In genomic region chr17:72935921-72936320, GRCm38 (mm10) we compare ENCODE assay signal across 9 mouse cellular contexts. TPM values are rescaled to one million over a fixed set of nuclear protein-coding genes. Genes with fewer than 3 reads are reported as not detected.
A peak's percentile ranks its signal among the peaks of the same experiment; 100 is the strongest.
DNase-seq lines count a peak whose midpoint lies in the region; ATAC-seq and TF ChIP-seq lines count a peak whose summit lies in the region.
"Had no signal": no experiment of that assay in that cellular context is flagged by ENCODE, and none has a peak within 500 bp of the region (broad histone marks: within the 10 kb centered on the region; RNA-seq: fewer than 3 reads in every experiment).

No protein-coding gene starts in this region.

- TF ChIP-seq RAD21 in CH12.LX (IDR thresholded peaks at IDR 0.05; ENCODE audit: low read depth, low read length), result no peak

- H3K9ac ChIP-seq in CH12.LX (ENCODE audit: insufficient read depth, low read depth), result 0 out of 2 replicates have a peak overlapping the region, but pooled peaks have one; percentile 4
- H3K9ac ChIP-seq in heart, embryonic 12.5 days, result 0 out of 2 replicates have a peak overlapping the region, but pooled peaks have one; percentile 39

- DNase-seq in kidney, adult 2 months, result peak; percentile 71
- DNase-seq in kidney, postnatal 10 days, result no peak
- DNase-seq in CH12.LX (ENCODE audit: extremely low read depth), result no peak
- peak; percentile 35 to 73 for DNase-seq in kidney, postnatal 25 days
- DNase-seq in adrenal gland, postnatal 4 days (ENCODE audit: low spot score in 2 of 2), result no peak
- no peak for DNase-seq in thymus, postnatal 14 days

- peaks cover 2% of the 10 kb centered on the region; the same call in 1 of the 2 replicates for H3K36me3 ChIP-seq in kidney, adult 2 months (ENCODE audit: control insufficient read depth, insufficient read depth, low read length)
- H3K36me3 ChIP-seq in CH12.LX (replicated peaks in 1 of 2; ENCODE audit: control insufficient read depth in 1 of 2, insufficient read depth in 1 of 2, low read length in 1 of 2), result peaks cover 3 to 36% of the 10 kb centered on the region in 2 experiments
- H3K36me3 ChIP-seq in heart, embryonic 12.5 days, result peaks cover 85% of the 10 kb centered on the region

- ATAC-seq in heart, embryonic 12.5 days (ENCODE audit: insufficient number of reproducible peaks, low FRiP score), result no peak

- dilution Hi-C loops in CH12.LX (cut with MboI; ENCODE audit: extremely low pct_ligation_motif_present, extremely low pct_unique_long_range_greater_than_20kb, low sequenced_read_pairs), result no loop called here

- H3K79me2 ChIP-seq in CH12.LX (replicated peaks; ENCODE audit: control insufficient read depth, extremely low read depth, insufficient read depth, poor library complexity, severe bottlenecking), result no peaks in the 10 kb centered on the region

- WGBS in kidney, adult 2 months, result 33% methylated on average over 7 of the region's 7 CpGs
- WGBS in heart, embryonic 12.5 days, result 33% methylated on average over 7 of the region's 7 CpGs

- peak; percentile 59 for TF ChIP-seq EP300 in CH12.LX (IDR thresholded peaks at IDR 0.05; ENCODE audit: low read length)

- H3K27me3 ChIP-seq in kidney, adult 2 months (replicated peaks; ENCODE audit: control insufficient read depth, insufficient read depth, low read length), result no peaks in the 10 kb centered on the region
- H3K27me3 ChIP-seq in CH12.LX (replicated peaks), result no peaks in the 10 kb centered on the region
- H3K27me3 ChIP-seq in heart, embryonic 12.5 days (replicated peaks), result no peaks in the 10 kb centered on the region

- TF ChIP-seq POLR2A in kidney, adult 2 months (IDR thresholded peaks at IDR 0.05; ENCODE audit: low read depth, low read length), result no peak
- no peak for TF ChIP-seq POLR2A in CH12.LX (IDR thresholded peaks at IDR 0.05; ENCODE audit: low read depth, low read length)

- in situ Hi-C loops in CH12.LX (cut with MboI; ENCODE audit: low pct_ligation_motif_present, low pct_unique_long_range_greater_than_20kb, low sequenced_read_pairs), result no loop called here

- no peak overlapping the region for H3K4me3 ChIP-seq in kidney, adult 2 months (ENCODE audit: insufficient read depth, low read depth, low read length)
- H3K4me3 ChIP-seq in CH12.LX (replicated peaks in 1 of 3; ENCODE audit: low read depth in 2 of 3, low read length in 2 of 3, poor library complexity in 1 of 3), result no peak overlapping the region
- H3K4me3 ChIP-seq in heart, embryonic 12.5 days, result no peak overlapping the region

- H3K4me1 ChIP-seq in kidney, adult 2 months (ENCODE audit: control insufficient read depth, insufficient read depth, low read length), result peaks cover 9% of the 10 kb centered on the region; the same call in 1 of the 2 replicates
- peaks cover 22 to 63% of the 10 kb centered on the region in 2 experiments for H3K4me1 ChIP-seq in CH12.LX (ENCODE audit: control insufficient read depth in 1 of 2, insufficient read depth in 2 of 2)
- peaks cover 81% of the 10 kb centered on the region for H3K4me1 ChIP-seq in heart, embryonic 12.5 days (replicated peaks)

- peaks cover 21% of the 10 kb centered on the region for H3K9me3 ChIP-seq in CH12.LX (replicated peaks; ENCODE audit: low read length)
- no peaks in the 10 kb centered on the region for H3K9me3 ChIP-seq in heart, embryonic 12.5 days (replicated peaks)

- peak overlapping the region; percentile 71 for H3K27ac ChIP-seq in kidney, adult 2 months (ENCODE audit: insufficient read depth, low read depth, low read length)
- H3K27ac ChIP-seq in CH12.LX (ENCODE audit: insufficient read depth, low read depth), result peak overlapping the region; percentile 72; the same call in 1 of the 2 replicates
- H3K27ac ChIP-seq in heart, embryonic 12.5 days (ENCODE audit: poor library complexity, severe bottlenecking), result peak overlapping the region; percentile 74
- H3K27ac ChIP-seq: macrophage had no signal

- TF ChIP-seq CTCF in kidney, adult 2 months (conservative IDR thresholded peaks at IDR 0.05; ENCODE audit: insufficient read depth, insufficient read length, low read depth, low read length), result no peak
- no peak for TF ChIP-seq CTCF in CH12.LX (conservative IDR thresholded peaks at IDR 0.05 in 1 of 2, IDR thresholded peaks at IDR 0.05 in 1 of 2; ENCODE audit: low read depth in 2 of 2, low read length in 2 of 2)

- H3K4me2 ChIP-seq in CH12.LX (ENCODE audit: insufficient read depth, low read depth, poor library complexity, severe bottlenecking), result peak overlapping the region; percentile 13
- H3K4me2 ChIP-seq in heart, embryonic 12.5 days, result 0 out of 2 replicates have a peak overlapping the region, but pooled peaks have one; percentile 6

TF ChIP-seq in CH12.LX, 34 proteins besides CTCF, POLR2A, EP300 and RAD21:
- TF ChIP-seq MAFK (IDR thresholded peaks at IDR 0.05; ENCODE audit: insufficient replicate concordance, low read length) (peak; percentile 80; the same call in 1 of the 2 replicates), MEF2A (IDR thresholded peaks at IDR 0.05; ENCODE audit: borderline replicate concordance, low read depth, low read length) (peak; percentile 31; the same call in 1 of the 2 replicates), ZKSCAN1 (IDR thresholded peaks at IDR 0.05; ENCODE audit: borderline replicate concordance, low read depth, low read length) (no peak), SIN3A (IDR thresholded peaks at IDR 0.05; ENCODE audit: low read length) (peak; percentile 47; the same call in 1 of the 2 replicates), POLR2AphosphoS2 (IDR thresholded peaks at IDR 0.05; ENCODE audit: low read depth, low read length) (no peak), IRF4 (IDR thresholded peaks at IDR 0.05; ENCODE audit: low read depth, low read length) (no peak), MAX (IDR thresholded peaks at IDR 0.05; ENCODE audit: low read length) (peak; percentile 55), ZNF384 (IDR thresholded peaks at IDR 0.05; ENCODE audit: low read depth, low read length) (peak; percentile 78), KAT2A (IDR thresholded peaks at IDR 0.05; ENCODE audit: insufficient replicate concordance, low read length) (no peak), NELFE (IDR thresholded peaks at IDR 0.05; ENCODE audit: low read depth, low read length) (no peak), NRF1 (IDR thresholded peaks at IDR 0.05; ENCODE audit: low read depth, low read length) (no peak), TCF12 (IDR thresholded peaks at IDR 0.05; ENCODE audit: low read depth, low read length) (no peak), ZMIZ1 (IDR thresholded peaks at IDR 0.05; ENCODE audit: low read depth, low read length) (no peak), GABPA (IDR thresholded peaks at IDR 0.05; ENCODE audit: insufficient replicate concordance, low read depth, low read length) (no peak), JUND (conservative IDR thresholded peaks at IDR 0.05; ENCODE audit: low read depth, low read length) (peak; percentile 30; the same call in 1 of the 2 replicates), HCFC1 (IDR thresholded peaks at IDR 0.05; ENCODE audit: low read depth, low read length) (peak; percentile 45; the same call in 1 of the 2 replicates), ZC3H11A (IDR thresholded peaks at IDR 0.05; ENCODE audit: low read depth, low read length) (no peak), SMC3 (IDR thresholded peaks at IDR 0.05; ENCODE audit: low read depth, low read length) (no peak), MAZ (IDR thresholded peaks at IDR 0.05; ENCODE audit: low read depth, low read length) (no peak), E2F4 (IDR thresholded peaks at IDR 0.05; ENCODE audit: insufficient replicate concordance, low read depth, low read length) (no peak), PAX5 (IDR thresholded peaks at IDR 0.05; ENCODE audit: low read length) (no peak), JUN (IDR thresholded peaks at IDR 0.05; ENCODE audit: insufficient read depth, low read depth, low read length) (0 out of 2 replicates have a peak, but pooled peaks have one; percentile 20), TBP (conservative IDR thresholded peaks at IDR 0.05; ENCODE audit: low read depth, low read length) (no peak), USF2 (conservative IDR thresholded peaks at IDR 0.05; ENCODE audit: low read depth, low read length) (no peak), MYC (IDR thresholded peaks at IDR 0.05; ENCODE audit: low read depth, low read length) (0 out of 2 replicates have a peak, but pooled peaks have one; percentile 38), ETS1 (conservative IDR thresholded peaks at IDR 0.05; ENCODE audit: low read depth, low read length) (peak; percentile 85), BHLHE40 (IDR thresholded peaks at IDR 0.05; ENCODE audit: low read depth, low read length) (peak; percentile 53), CHD2 (IDR thresholded peaks at IDR 0.05; ENCODE audit: low read length) (no peak), UBTF (IDR thresholded peaks at IDR 0.05; ENCODE audit: low read depth, low read length) (no peak), RCOR1 (conservative IDR thresholded peaks at IDR 0.05; ENCODE audit: low read depth, low read length) (no peak), CHD1 (IDR thresholded peaks at IDR 0.05; ENCODE audit: low read depth, low read length) (no peak), ELF1 (IDR thresholded peaks at IDR 0.05; ENCODE audit: low read depth, low read length) (peak; percentile 79), MXI1 (IDR thresholded peaks at IDR 0.05; ENCODE audit: low read depth, low read length) (no peak), USF1 (IDR thresholded peaks at IDR 0.05; ENCODE audit: low read depth, low read length) (no peak)

RNA-seq across cellular contexts. Expression of gene Lbh, which starts 17.8 kb away (rescaled TPM):
- polyA plus RNA-seq in kidney, adult 2 months (2012; rRNA removed), result 58.9 and 66.4 TPM in 2 replicates
- total RNA-seq in CH12.LX (2012; rRNA removed), result 12.2 and 14.4 TPM in 2 replicates
- total RNA-seq in CH12.LX (2014; rRNA removed), result 13.1 and 16.7 TPM in 2 replicates
- polyA plus RNA-seq in CH12.LX (2012; ENCODE audit: insufficient read length, low read depth), result 26.0 and 30.0 TPM in 2 replicates
- 22.6 and 23.7 TPM in 2 replicates for polyA plus RNA-seq in heart, embryonic 12.5 days (2016; fragmentation: Nextera tagmentation; extraction: Ambion mirVana)
- 10 to 100 TPM; 69.9 to 88.9 TPM for total RNA-seq in adrenal gland, postnatal 4 days (2021)
- total RNA-seq: MEL had no signal

Comparison
In these comparisons a context has a peak if more than half of its experiments do, and no peak if none do; other contexts are left out.
1. DNase-seq: peak in kidney, adult 2 months (single experiment) and kidney, postnatal 25 days (2 of 2); none in kidney, postnatal 10 days (single experiment), CH12.LX (single experiment), adrenal gland, postnatal 4 days (0 of 2) and thymus, postnatal 14 days (single experiment).
2. Peak in every context shown above with its lines, with median percentiles within 50 percentile points of each other: H3K27ac ChIP-seq.